Mouse (Mus musculus) intestine, postnatal 0 days (tissue): ENCODE results near the gene Akap8. TPM values are rescaled to one million over a fixed set of nuclear protein-coding genes. Genes with fewer than 3 reads are reported as not detected.

Experiments used
- ATAC-seq: fragments of 200-750 bp; cut with Nextera tagmentation; 2 replicates; pipeline ENCODE4 v1.8.0; 2017; ENCODE audit warnings: mild to moderate bottlenecking, moderate TSS enrichment, moderate library complexity
- H3K27ac ChIP-seq: fragments of 300-500 bp; sonication (generic); 2 replicates; pipeline ENCODE4 v1.5.1; 2014; ENCODE audit warnings: mild to moderate bottlenecking, low read depth, low read length, moderate library complexity
- H3K27me3 ChIP-seq: fragments of 300-500 bp; sonication (generic); replicated peaks from 2 replicates; pipeline ENCODE4 v1.6.1; 2014; ENCODE audit warnings: low read length, mixed read lengths; ENCODE audit not compliant: control insufficient read depth, insufficient read depth
- H3K36me3 ChIP-seq: fragments of 300-500 bp; sonication (generic); 2 replicates; pipeline ENCODE4 v1.6.1; 2014; ENCODE audit warnings: mild to moderate bottlenecking, moderate library complexity; ENCODE audit not compliant: control insufficient read depth, insufficient read depth
- H3K4me1 ChIP-seq: fragments of 300-500 bp; sonication (generic); replicated peaks from 2 replicates; pipeline ENCODE4 v1.6.1; 2014; ENCODE audit warnings: antibody characterized with exemption, low read length, mixed read lengths; ENCODE audit not compliant: control insufficient read depth, insufficient read depth
- H3K4me2 ChIP-seq: fragments of 300-500 bp; sonication (generic); replicated peaks from 2 replicates; pipeline ENCODE4 v1.6.1; 2014; ENCODE audit warnings: low read depth, mild to moderate bottlenecking, moderate library complexity
- H3K4me3 ChIP-seq: fragments of 300-500 bp; sonication (generic); 2 replicates; pipeline ENCODE4 v1.5.1; 2014; ENCODE audit warnings: low read depth, low read length
- H3K9ac ChIP-seq: fragments of 300-500 bp; sonication (generic); 2 replicates; pipeline ENCODE4 v1.6.1; 2014; ENCODE audit warnings: mild to moderate bottlenecking, low read depth, low read length
- H3K9me3 ChIP-seq: fragments of 300-500 bp; sonication (generic); 2 replicates; pipeline ENCODE4 v1.6.1; 2016; ENCODE audit warnings: mixed run types; ENCODE audit not compliant: control insufficient read depth
- CTCF ChIP-seq: sonication (generic); IDR thresholded peaks from 2 replicates; pipeline ENCODE4 v1.5.1; 2016; ENCODE audit warnings: low read depth, mild to moderate bottlenecking, control low read depth, antibody characterized with exemption, moderate library complexity
- WGBS: fragments of 180-500 bp; shearing (Covaris S2); extraction: QIAGEN DNeasy Blood & Tissue Kit; methylation state at CpG from one replicate; pipeline ENCODE4 v1.1.7; 2014; 5-methylcytosine and 5-hydroxymethylcytosine counted together
- polyA plus RNA-seq: library from polyadenylated mRNA; unstranded; fragments of >200 nt; fragmentation: Nextera tagmentation; extraction: Ambion mirVana; gene quantifications from 2 replicates; pipeline ENCODE4 v1.2.1, GENCODE M21; 2015

Akap8 gene
- polyA plus RNA-seq, 1 experiment from 2014 or later, result 18.3 TPM

- peak overlapping the region; percentile 80 for H3K4me2 ChIP-seq
- H3K36me3 ChIP-seq, result peaks cover 38% of the 10 kb centered on the region
- peak overlapping the region; percentile 97 for H3K4me3 ChIP-seq
- no peaks in the 10 kb centered on the region for H3K27me3 ChIP-seq
- 0 out of 2 replicates have a peak overlapping the region, but pooled peaks have one; percentile 41 for H3K27ac ChIP-seq
- H3K4me1 ChIP-seq, result peaks cover 5% of the 10 kb centered on the region
- no peak for TF ChIP-seq CTCF
- H3K9ac ChIP-seq, result peak overlapping the region; percentile 95
- no peaks in the 10 kb centered on the region for H3K9me3 ChIP-seq
- ATAC-seq, result peak; percentile 59
- under 1% methylated on average over 23 of the region's 50 CpGs for WGBS
Observed at GRCm38 (mm10) chr17:32363821-32364301, 42.8 kb upstream of the Akap8 start.

GRCm38 (mm10) chr17:32362686-32363085 is 41.6 kb upstream of the Akap8 start:
- no peaks in the 10 kb centered on the region for H3K9me3 ChIP-seq
- H3K36me3 ChIP-seq, result peaks cover 46% of the 10 kb centered on the region
- no peak overlapping the region for H3K9ac ChIP-seq
- TF ChIP-seq CTCF, result no peak
- 80% methylated on average over 4 of the region's 4 CpGs for WGBS
- 0 out of 2 replicates have a peak overlapping the region, but pooled peaks have one; percentile 97 for H3K4me3 ChIP-seq
- H3K27me3 ChIP-seq, result no peaks in the 10 kb centered on the region
- H3K4me1 ChIP-seq, result peaks cover 5% of the 10 kb centered on the region
- no peak for ATAC-seq
- H3K4me2 ChIP-seq, result peak overlapping the region; percentile 80
- H3K27ac ChIP-seq, result no peak overlapping the region

- no peaks in the 10 kb centered on the region for H3K9me3 ChIP-seq
- peaks cover 5% of the 10 kb centered on the region for H3K4me1 ChIP-seq
- H3K9ac ChIP-seq, result no peak overlapping the region
- no peak overlapping the region for H3K4me2 ChIP-seq
- TF ChIP-seq CTCF, result no peak
- no peaks in the 10 kb centered on the region for H3K27me3 ChIP-seq
- ATAC-seq, result no peak
- 89% methylated on average over 18 of the region's 18 CpGs for WGBS
- H3K36me3 ChIP-seq, result peaks cover 64% of the 10 kb centered on the region
- no peak overlapping the region for H3K27ac ChIP-seq
- no peak overlapping the region for H3K4me3 ChIP-seq
Observed at GRCm38 (mm10) chr17:32359928-32360327, 38.9 kb upstream of the Akap8 start.

- H3K4me2 ChIP-seq, result no peak overlapping the region
- peaks cover 72% of the 10 kb centered on the region for H3K36me3 ChIP-seq
- TF ChIP-seq CTCF, result no peak
- H3K27ac ChIP-seq, result no peak overlapping the region
- peaks cover 5% of the 10 kb centered on the region for H3K4me1 ChIP-seq
- no peak for ATAC-seq
- H3K9me3 ChIP-seq, result no peaks in the 10 kb centered on the region
- no peak overlapping the region for H3K4me3 ChIP-seq
- no peaks in the 10 kb centered on the region for H3K27me3 ChIP-seq
- no peak overlapping the region for H3K9ac ChIP-seq
- 85% methylated on average over 6 of the region's 6 CpGs for WGBS
Observed at GRCm38 (mm10) chr17:32358943-32359340, 37.9 kb upstream of the Akap8 start.

GRCm38 (mm10) chr17:32358192-32358942 is 37.3 kb upstream of the Akap8 start:
- Histone ChIP-seq H3K9ac (no peak overlapping the region), H3K27me3 (no peaks in the 10 kb centered on the region), H3K4me1 (peaks cover 5% of the 10 kb centered on the region), H3K27ac (no peak overlapping the region), H3K4me2 (no peak overlapping the region), H3K9me3 (no peaks in the 10 kb centered on the region), H3K36me3 (peaks cover 76% of the 10 kb centered on the region), H3K4me3 (no peak overlapping the region)
- no peak for ATAC-seq
- 93% methylated on average over 7 of the region's 7 CpGs for WGBS
- no peak for TF ChIP-seq CTCF

- Histone ChIP-seq H3K4me1 (no peaks in the 10 kb centered on the region), H3K4me3 (no peak overlapping the region), H3K4me2 (no peak overlapping the region), H3K9ac (no peak overlapping the region), H3K27me3 (no peaks in the 10 kb centered on the region), H3K27ac (no peak overlapping the region), H3K36me3 (peaks cover 77% of the 10 kb centered on the region), H3K9me3 (no peaks in the 10 kb centered on the region)
- no peak for ATAC-seq
- TF ChIP-seq CTCF, result no peak
- whole genome bisulfite sequencing, result 88% methylated on average over 24 of the region's 24 CpGs
Observed at GRCm38 (mm10) chr17:32356766-32357760, 36.0 kb upstream of the Akap8 start.
